Mouse (Mus musculus) stomach, embryonic 16.5 days (tissue): ENCODE results near the gene Arpc2. TPM values are rescaled to one million over a fixed set of nuclear protein-coding genes. Genes with fewer than 3 reads are reported as not detected.

Experiments
- ATAC-seq: fragments of 200-750 bp; cut with Nextera tagmentation; 2 replicates; pipeline ENCODE4 v1.8.0; 2017; ENCODE audit warnings: moderate number of reproducible peaks, moderate TSS enrichment; ENCODE audit not compliant: insufficient read depth, low FRiP score
- H3K27ac ChIP-seq: fragments of 300-500 bp; sonication (generic); 2 replicates; pipeline ENCODE4 v1.5.1; 2014; ENCODE audit warnings: low read length
- H3K27me3 ChIP-seq: fragments of 300-500 bp; sonication (generic); 2 replicates; pipeline ENCODE4 v1.6.1; 2014; ENCODE audit warnings: low read length, control low read depth, mixed read lengths; ENCODE audit not compliant: control insufficient read depth, insufficient read depth
- H3K36me3 ChIP-seq: fragments of 300-500 bp; sonication (generic); 2 replicates; pipeline ENCODE4 v1.6.1; 2014; ENCODE audit warnings: low read length; ENCODE audit not compliant: control insufficient read depth, insufficient read depth
- H3K4me1 ChIP-seq: fragments of 300-500 bp; sonication (generic); 2 replicates; pipeline ENCODE4 v1.6.1; 2014; ENCODE audit warnings: low read length, control low read depth, mixed read lengths; ENCODE audit not compliant: control insufficient read depth, insufficient read depth
- H3K4me2 ChIP-seq: fragments of 300-500 bp; sonication (generic); 2 replicates; pipeline ENCODE4 v1.6.1; 2014; ENCODE audit warnings: low read depth, low read length, mixed read lengths
- H3K4me3 ChIP-seq: fragments of 300-500 bp; sonication (generic); replicated peaks from 2 replicates; pipeline ENCODE4 v1.5.1; 2014; ENCODE audit warnings: mild to moderate bottlenecking, low read length
- H3K9ac ChIP-seq: fragments of 300-500 bp; sonication (generic); 2 replicates; pipeline ENCODE4 v1.6.1; 2014; ENCODE audit warnings: low read length
- H3K9me3 ChIP-seq: fragments of 300-500 bp; sonication (generic); replicated peaks from 2 replicates; pipeline ENCODE4 v1.6.1; 2016; ENCODE audit warnings: low read length, control low read depth; ENCODE audit not compliant: control insufficient read depth
- WGBS: fragments of 180-500 bp; shearing (Covaris S2); extraction: QIAGEN DNeasy Blood & Tissue Kit; methylation state at CpG from one replicate; pipeline ENCODE4 v1.1.7; 2014; 5-methylcytosine and 5-hydroxymethylcytosine counted together
- polyA plus RNA-seq: library from polyadenylated mRNA; unstranded; fragments of >200 nt; fragmentation: Nextera tagmentation; extraction: Ambion mirVana; gene quantifications from 2 replicates; pipeline ENCODE4 v1.2.1, GENCODE M21; 2015

Arpc2 gene
- polyA plus RNA-seq, 1 experiment from 2014 or later, result 544 TPM

DNA sequence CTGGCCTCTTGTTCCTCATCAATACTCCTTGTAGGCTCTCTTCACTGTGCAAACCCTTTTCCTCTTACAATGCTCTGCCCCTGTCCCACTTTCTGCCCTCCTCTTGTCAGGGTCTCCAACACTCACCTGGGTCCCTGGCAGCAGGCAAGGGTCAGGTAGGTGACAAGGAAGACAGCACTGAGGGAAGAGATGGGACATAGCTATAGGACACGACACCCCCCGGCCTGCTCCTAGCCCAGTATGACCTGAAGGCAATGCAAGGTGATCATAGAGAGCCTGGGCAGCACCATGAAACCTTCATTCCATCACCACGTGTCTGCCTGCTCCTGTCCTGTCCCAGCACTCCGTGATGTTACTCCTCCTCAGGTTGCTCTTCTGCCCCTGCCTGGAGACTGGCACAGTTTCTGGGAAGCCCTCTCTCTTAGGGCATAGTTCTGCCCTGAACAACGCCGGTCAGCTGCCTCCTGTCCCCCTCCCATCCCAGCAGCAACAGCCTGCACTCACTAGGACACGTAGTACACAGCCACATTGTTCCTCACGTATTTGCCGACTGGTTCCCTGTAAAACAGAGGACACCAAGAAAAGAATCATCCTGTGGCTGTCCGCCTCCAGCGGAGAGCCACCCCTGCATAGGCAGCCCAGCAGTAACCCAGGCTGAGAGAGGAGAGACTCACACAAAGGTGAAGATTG is 56.6 kb downstream of the Arpc2 start:
- H3K27me3 ChIP-seq, result no peaks in the 10 kb centered on the region
- H3K9ac ChIP-seq, result no peak overlapping the region
- H3K4me2 ChIP-seq, result no peak overlapping the region
- WGBS, result 88% methylated on average over 11 of the region's 11 CpGs
- peaks cover 59% of the 10 kb centered on the region for H3K4me1 ChIP-seq
- no peak for ATAC-seq
- H3K4me3 ChIP-seq, result no peak overlapping the region
- H3K9me3 ChIP-seq, result no peaks in the 10 kb centered on the region
- H3K27ac ChIP-seq, result no peak overlapping the region
- H3K36me3 ChIP-seq, result peaks cover 14% of the 10 kb centered on the region

GRCm38 (mm10) chr1:74293306-74293960 is 57.5 kb downstream of the Arpc2 start:
- 77% methylated on average over 8 of the region's 8 CpGs for WGBS
- no peaks in the 10 kb centered on the region for H3K27me3 ChIP-seq
- no peak overlapping the region for H3K4me2 ChIP-seq
- no peaks in the 10 kb centered on the region for H3K9me3 ChIP-seq
- peaks cover 66% of the 10 kb centered on the region for H3K4me1 ChIP-seq
- no peak overlapping the region for H3K9ac ChIP-seq
- peaks cover 14% of the 10 kb centered on the region for H3K36me3 ChIP-seq
- no peak for ATAC-seq
- H3K27ac ChIP-seq, result peak overlapping the region; percentile 46
- H3K4me3 ChIP-seq, result no peak overlapping the region

DNA sequence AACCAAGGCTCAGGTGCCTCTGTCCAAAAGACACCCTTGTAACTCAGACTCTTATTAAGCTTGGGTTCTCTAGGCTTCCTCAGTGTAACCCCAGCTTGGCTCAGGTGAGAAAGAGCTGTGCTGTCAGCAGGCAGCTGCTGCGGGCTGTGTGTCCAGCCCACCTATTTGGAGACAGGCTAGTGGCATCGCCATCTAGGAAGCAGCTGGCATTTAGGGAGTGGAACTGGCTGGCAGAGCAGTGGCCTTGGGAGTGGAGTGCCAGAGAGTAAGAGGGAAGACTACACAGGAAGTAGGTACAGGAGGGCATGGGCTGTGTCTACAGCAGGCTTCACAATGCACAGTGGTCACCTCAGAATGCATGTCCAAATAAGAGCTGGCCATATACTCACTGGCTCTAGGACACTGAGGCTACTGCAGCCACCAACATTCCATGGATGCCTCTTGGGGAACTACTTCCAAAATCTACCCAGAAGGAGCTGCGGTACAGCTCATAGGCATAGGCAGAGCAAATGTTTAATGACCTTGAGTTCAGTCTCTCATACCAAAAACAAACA is 58.3 kb downstream of the Arpc2 start:
- H3K4me2 ChIP-seq, result no peak overlapping the region
- peak overlapping the region; percentile 46 for H3K27ac ChIP-seq
- H3K4me3 ChIP-seq, result no peak overlapping the region
- WGBS, result 81% methylated on average over 3 of the region's 3 CpGs
- H3K9ac ChIP-seq, result no peak overlapping the region
- no peak for ATAC-seq
- H3K27me3 ChIP-seq, result no peaks in the 10 kb centered on the region
- peaks cover 14% of the 10 kb centered on the region for H3K36me3 ChIP-seq
- H3K9me3 ChIP-seq, result no peaks in the 10 kb centered on the region
- H3K4me1 ChIP-seq, result peaks cover 68% of the 10 kb centered on the region

GRCm38 (mm10) chr1:74294733-74295455 is 59.0 kb downstream of the Arpc2 start:
- Histone ChIP-seq H3K36me3 (peaks cover 14% of the 10 kb centered on the region), H3K27me3 (no peaks in the 10 kb centered on the region), H3K4me2 (peak overlapping the region; percentile 59), H3K27ac (peak overlapping the region; percentile 100), H3K4me1 (peaks cover 69% of the 10 kb centered on the region), H3K9ac (peak overlapping the region; percentile 70), H3K9me3 (no peaks in the 10 kb centered on the region), H3K4me3 (no peak overlapping the region)
- ATAC-seq, result no peak
- 78% methylated on average over 6 of the region's 6 CpGs for WGBS

- no peaks in the 10 kb centered on the region for H3K27me3 ChIP-seq
- H3K4me3 ChIP-seq, result peak overlapping the region; percentile 29
- H3K27ac ChIP-seq, result peak overlapping the region; percentile 100
- 3% methylated on average over 9 of the region's 9 CpGs for WGBS
- H3K9ac ChIP-seq, result peak overlapping the region; percentile 70
- peak overlapping the region; percentile 59 for H3K4me2 ChIP-seq
- H3K4me1 ChIP-seq, result peaks cover 67% of the 10 kb centered on the region
- peak; percentile 90 for ATAC-seq
- H3K36me3 ChIP-seq, result peaks cover 10% of the 10 kb centered on the region
- no peaks in the 10 kb centered on the region for H3K9me3 ChIP-seq
Measured at GRCm38 (mm10) chr1:74295456-74296171, 59.7 kb downstream of the Arpc2 start.

- Histone ChIP-seq H3K36me3 (peaks cover 7% of the 10 kb centered on the region; the same call in 1 of the 2 replicates), H3K9me3 (no peaks in the 10 kb centered on the region), H3K27me3 (no peaks in the 10 kb centered on the region), H3K4me1 (peaks cover 75% of the 10 kb centered on the region), H3K4me3 (peak overlapping the region; percentile 29), H3K27ac (peak overlapping the region; percentile 100), H3K4me2 (peak overlapping the region; percentile 59), H3K9ac (peak overlapping the region; percentile 70)
- WGBS, result 12% methylated on average over 6 of the region's 6 CpGs
- ATAC-seq, result peak; percentile 19; the same call in 1 of the 2 replicates
Measured at GRCm38 (mm10) chr1:74296477-74296876, 60.6 kb downstream of the Arpc2 start.

DNA sequence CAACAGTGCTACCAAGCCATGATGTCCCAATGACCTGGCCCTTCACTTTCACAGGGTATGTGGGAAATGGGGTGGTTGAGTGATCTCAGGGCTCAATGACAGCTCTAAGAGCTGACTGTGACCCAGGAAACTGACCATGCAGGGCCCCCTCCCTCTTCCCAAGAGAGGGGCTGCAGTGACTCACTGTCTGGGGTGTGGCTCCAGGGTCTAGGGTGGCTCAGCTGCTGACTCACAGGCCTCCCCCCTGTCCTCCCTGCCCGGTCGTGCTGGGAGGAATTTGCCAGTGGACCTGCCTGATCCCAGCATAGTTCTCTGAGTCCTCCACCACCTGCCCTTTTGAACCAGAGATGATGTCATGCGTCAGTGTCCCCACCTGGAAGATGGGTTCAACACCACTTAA is 61.4 kb downstream of the Arpc2 start:
- peak overlapping the region; percentile 70 for H3K9ac ChIP-seq
- H3K4me3 ChIP-seq, result no peak overlapping the region; the same call in 1 of the 2 replicates
- WGBS, result 29% methylated on average over 3 of the region's 3 CpGs
- ATAC-seq, result no peak
- H3K4me2 ChIP-seq, result peak overlapping the region; percentile 59
- H3K9me3 ChIP-seq, result no peaks in the 10 kb centered on the region
- H3K27ac ChIP-seq, result peak overlapping the region; percentile 100
- H3K27me3 ChIP-seq, result no peaks in the 10 kb centered on the region
- peaks cover 83% of the 10 kb centered on the region for H3K4me1 ChIP-seq
- H3K36me3 ChIP-seq, result peaks cover 6% of the 10 kb centered on the region; the same call in 1 of the 2 replicates

- H3K4me2 ChIP-seq, result peak overlapping the region; percentile 59; the same call in 1 of the 2 replicates
- H3K4me1 ChIP-seq, result peaks cover 91% of the 10 kb centered on the region
- H3K9ac ChIP-seq, result peak overlapping the region; percentile 47
- ATAC-seq, result no peak
- H3K4me3 ChIP-seq, result no peak overlapping the region
- H3K27me3 ChIP-seq, result no peaks in the 10 kb centered on the region
- 74% methylated on average over 5 of the region's 5 CpGs for WGBS
- no peaks in the 10 kb centered on the region for H3K9me3 ChIP-seq
- H3K27ac ChIP-seq, result peak overlapping the region; percentile 100
- H3K36me3 ChIP-seq, result no peaks in the 10 kb centered on the region
Measured at GRCm38 (mm10) chr1:74298157-74298750, 62.4 kb downstream of the Arpc2 start.
